Mouse (Mus musculus) C2C12 (cell line): Measurements from ENCODE around the gene Hoxa5.
A peak's percentile ranks its signal among the peaks of the same experiment; 100 is the strongest.

Experiments
- CTCF ChIP-seq: IDR thresholded peaks from one replicate; pipeline ENCODE4 v1.5.1; 2011; ENCODE audit not compliant: control insufficient read depth, insufficient read depth, insufficient read length
- FOSL1 ChIP-seq: IDR thresholded peaks from one replicate; pipeline ENCODE4 v1.8.0; 2011; ENCODE audit warnings: mild to moderate bottlenecking, low read length; ENCODE audit not compliant: poor library complexity, insufficient read depth, severe bottlenecking
- MAX ChIP-seq: IDR thresholded peaks from one replicate; pipeline ENCODE4 v1.6.1; 2011; ENCODE audit warnings: mild to moderate bottlenecking, control low read depth
- MYOG ChIP-seq: IDR thresholded peaks from one replicate; pipeline ENCODE4 v1.6.1; 2011; ENCODE audit not compliant: control insufficient read depth, insufficient read length; ENCODE audit errors: extremely low read depth
- USF1 ChIP-seq: IDR thresholded peaks from one replicate; pipeline ENCODE4 v1.6.1; 2011; ENCODE audit warnings: low read depth, mild to moderate bottlenecking, control low read depth, moderate library complexity

DNA sequence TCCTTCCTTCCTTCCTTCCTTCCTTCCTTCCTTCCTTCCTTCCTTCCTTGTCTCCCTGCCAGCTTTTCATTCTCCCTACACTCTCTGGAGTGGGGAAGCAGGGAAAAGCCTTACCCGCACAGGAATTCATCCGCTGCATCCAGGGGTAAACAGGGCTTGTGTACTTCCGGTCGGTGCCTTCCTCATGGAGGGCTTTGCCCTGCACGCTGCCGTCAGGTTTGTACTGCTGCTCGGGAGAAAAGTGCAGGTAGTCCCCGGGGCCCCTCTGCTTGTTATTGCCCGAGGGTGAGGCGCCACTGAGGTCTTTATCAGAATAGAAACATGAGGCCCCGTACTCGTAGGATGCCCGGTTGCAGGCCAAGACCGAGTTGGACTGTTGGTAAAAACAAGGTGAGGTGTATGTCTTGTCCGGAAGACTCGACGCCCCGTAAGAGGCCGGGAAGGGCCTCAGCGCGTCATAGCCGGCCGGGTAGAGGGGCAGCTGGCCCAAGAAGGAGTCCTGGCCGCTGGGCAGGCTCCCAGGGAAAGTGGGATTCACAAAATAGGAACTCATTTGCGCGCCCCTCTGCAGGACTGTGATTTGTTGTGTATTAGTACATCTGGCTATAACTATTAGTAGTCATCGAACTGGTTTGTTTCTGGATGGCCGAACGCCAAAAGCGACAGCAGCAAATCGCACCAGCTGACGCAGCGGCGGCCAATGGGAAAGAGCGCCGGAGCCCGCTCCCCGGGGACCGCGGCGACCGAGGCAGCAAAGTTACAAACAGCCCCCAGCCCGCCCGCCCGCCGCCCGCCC, 3.9 kb upstream of the Hoxa5 start, which contains the start of gene Hoxa6:
- TF ChIP-seq MYOG (no peak), CTCF (no peak), USF1 (peak; percentile 27), MAX (no peak), FOSL1 (no peak)
